Mouse (Mus musculus) forebrain, embryonic 15.5 days (tissue): Measurements from ENCODE around the gene Tspyl3. TPM values are rescaled to one million over a fixed set of nuclear protein-coding genes. Genes with fewer than 3 reads are reported as not detected.

Experiments used
- ATAC-seq: fragments of 200-750 bp; cut with Nextera tagmentation; replicated peaks from 2 replicates; pipeline ENCODE4 v1.8.0; 2017; ENCODE audit warnings: mild to moderate bottlenecking, moderate TSS enrichment, moderate library complexity
- H3K27ac ChIP-seq: fragments of 300-500 bp; sonication (generic); replicated peaks from 2 replicates; pipeline ENCODE4 v1.5.1; 2015; ENCODE audit warnings: mild to moderate bottlenecking, inconsistent platforms
- H3K27me3 ChIP-seq: fragments of 300-500 bp; sonication (generic); 2 replicates; pipeline ENCODE4 v1.6.1; 2015; ENCODE audit warnings: inconsistent platforms
- H3K36me3 ChIP-seq: fragments of 300-500 bp; sonication (generic); 2 replicates; pipeline ENCODE4 v1.6.1; 2015; ENCODE audit warnings: mild to moderate bottlenecking, inconsistent platforms
- H3K4me1 ChIP-seq: fragments of 300-500 bp; sonication (generic); 2 replicates; pipeline ENCODE4 v1.6.1; 2015; ENCODE audit warnings: inconsistent platforms
- H3K4me2 ChIP-seq: fragments of 300-500 bp; sonication (generic); replicated peaks from 2 replicates; pipeline ENCODE4 v1.6.1; 2015; ENCODE audit warnings: mild to moderate bottlenecking, inconsistent platforms
- H3K4me3 ChIP-seq: fragments of 300-500 bp; sonication (generic); 2 replicates; pipeline ENCODE4 v1.5.1; 2015; ENCODE audit warnings: mild to moderate bottlenecking, inconsistent platforms
- H3K9ac ChIP-seq: fragments of 300-500 bp; sonication (generic); replicated peaks from 2 replicates; pipeline ENCODE4 v1.6.1; 2015; ENCODE audit warnings: mild to moderate bottlenecking, inconsistent platforms
- H3K9me3 ChIP-seq: fragments of 300-500 bp; sonication (generic); 2 replicates; pipeline ENCODE4 v1.6.1; 2016; ENCODE audit warnings: inconsistent platforms
- WGBS: fragments of 180-500 bp; shearing (Covaris S2); methylation state at CpG from one replicate; pipeline ENCODE4 v1.1.7; 2015; ENCODE audit warnings: mixed read lengths; 5-methylcytosine and 5-hydroxymethylcytosine counted together
- polyA plus RNA-seq: library from polyadenylated mRNA; unstranded; fragments of >200 nt; fragmentation: Nextera tagmentation; extraction: Ambion mirVana; gene quantifications from 2 replicates; pipeline ENCODE4 v1.2.1, GENCODE M21; 2015

Gene Tspyl3
- polyA plus RNA-seq, 1 experiment from 2014 or later, result 33.1 TPM

- Histone ChIP-seq H3K27ac (peak within 1 kb of the TSS; percentile 85), H3K4me1 (peaks cover 39% of the 10 kb centered on the region), H3K4me2 (peak within 1 kb of the TSS; percentile 84), H3K4me3 (peak within 1 kb of the TSS; percentile 92), H3K27me3 (no peaks in the 10 kb centered on the region), H3K36me3 (no peaks in the 10 kb centered on the region), H3K9me3 (no peaks in the 10 kb centered on the region), H3K9ac (peak within 1 kb of the TSS; percentile 92)
- WGBS, result under 1% methylated on average over 50 of the region's 72 CpGs
- ATAC-seq, result peak; percentile 99
Measured at GRCm38 (mm10) chr2:153241250-153242014, 16.2 kb upstream of the Tspyl3 start, which contains the start of the genes Plagl2 and Pofut1. TSS of gene Plagl2 (minus strand) at chr2:153241426. TSS of gene Pofut1 (plus strand) at chr2:153241533.

GRCm38 (mm10) chr2:153240701-153241235 lies 15.5 kb upstream of the Tspyl3 start:
- peak overlapping the region; percentile 84 for H3K4me2 ChIP-seq
- H3K27me3 ChIP-seq, result no peaks in the 10 kb centered on the region
- peaks cover 39% of the 10 kb centered on the region for H3K4me1 ChIP-seq
- H3K9ac ChIP-seq, result peak overlapping the region; percentile 92
- no peak; the same call in 1 of the 2 replicates for ATAC-seq
- WGBS, result under 1% methylated on average over 33 of the region's 33 CpGs
- H3K36me3 ChIP-seq, result peaks cover 3% of the 10 kb centered on the region
- H3K27ac ChIP-seq, result peak overlapping the region; percentile 85
- peak overlapping the region; percentile 92 for H3K4me3 ChIP-seq
- H3K9me3 ChIP-seq, result no peaks in the 10 kb centered on the region

- peak overlapping the region; percentile 92 for H3K9ac ChIP-seq
- peaks cover 39% of the 10 kb centered on the region for H3K4me1 ChIP-seq
- peak overlapping the region; percentile 84 for H3K4me2 ChIP-seq
- H3K4me3 ChIP-seq, result peak overlapping the region; percentile 92
- peak overlapping the region; percentile 27; the same call in 1 of the 2 replicates for H3K27ac ChIP-seq
- H3K36me3 ChIP-seq, result peaks cover 11% of the 10 kb centered on the region
- H3K9me3 ChIP-seq, result no peaks in the 10 kb centered on the region
- under 1% methylated on average over 22 of the region's 22 CpGs for WGBS
- no peak for ATAC-seq
- no peaks in the 10 kb centered on the region for H3K27me3 ChIP-seq
Measured at GRCm38 (mm10) chr2:153239860-153240480, 14.7 kb upstream of the Tspyl3 start.

GRCm38 (mm10) chr2:153239021-153239859 lies 14.0 kb upstream of the Tspyl3 start:
- H3K4me2 ChIP-seq, result peak overlapping the region; percentile 84
- H3K27me3 ChIP-seq, result no peaks in the 10 kb centered on the region
- peak overlapping the region; percentile 92 for H3K4me3 ChIP-seq
- H3K36me3 ChIP-seq, result peaks cover 18% of the 10 kb centered on the region
- peak overlapping the region; percentile 92 for H3K9ac ChIP-seq
- H3K4me1 ChIP-seq, result peaks cover 39% of the 10 kb centered on the region
- 0 out of 2 replicates have a peak overlapping the region, but pooled peaks have one; percentile 27 for H3K27ac ChIP-seq
- ATAC-seq, result no peak
- 42% methylated on average over 7 of the region's 7 CpGs for WGBS
- no peaks in the 10 kb centered on the region for H3K9me3 ChIP-seq

- no peak overlapping the region for H3K27ac ChIP-seq
- no peak for ATAC-seq
- peaks cover 24% of the 10 kb centered on the region for H3K36me3 ChIP-seq
- H3K27me3 ChIP-seq, result no peaks in the 10 kb centered on the region
- H3K4me1 ChIP-seq, result peaks cover 39% of the 10 kb centered on the region
- no peak overlapping the region for H3K4me3 ChIP-seq
- H3K4me2 ChIP-seq, result no peak overlapping the region
- WGBS, result 55% methylated on average over 2 of the region's 2 CpGs
- no peak overlapping the region for H3K9ac ChIP-seq
- H3K9me3 ChIP-seq, result no peaks in the 10 kb centered on the region
Measured at GRCm38 (mm10) chr2:153238406-153238805, 13.2 kb upstream of the Tspyl3 start.

- Histone ChIP-seq H3K36me3 (peaks cover 29% of the 10 kb centered on the region), H3K27ac (no peak overlapping the region), H3K4me2 (no peak overlapping the region), H3K4me1 (peaks cover 39% of the 10 kb centered on the region), H3K4me3 (no peak overlapping the region), H3K9me3 (no peaks in the 10 kb centered on the region), H3K27me3 (no peaks in the 10 kb centered on the region), H3K9ac (no peak overlapping the region)
- 66% methylated on average over 4 of the region's 4 CpGs for WGBS
- ATAC-seq, result no peak
Measured at GRCm38 (mm10) chr2:153237891-153238290, 12.7 kb upstream of the Tspyl3 start.

GRCm38 (mm10) chr2:153237193-153237592 lies 12.0 kb upstream of the Tspyl3 start:
- Histone ChIP-seq H3K9me3 (no peaks in the 10 kb centered on the region), H3K4me1 (peaks cover 33% of the 10 kb centered on the region), H3K36me3 (peaks cover 33% of the 10 kb centered on the region), H3K9ac (no peak overlapping the region), H3K4me2 (no peak overlapping the region), H3K27me3 (no peaks in the 10 kb centered on the region), H3K4me3 (no peak overlapping the region), H3K27ac (no peak overlapping the region)
- ATAC-seq, result no peak
- 69% methylated on average over 4 of the region's 4 CpGs for WGBS

GRCm38 (mm10) chr2:153228523-153228922 lies 3.3 kb upstream of the Tspyl3 start:
- H3K9me3 ChIP-seq, result no peaks in the 10 kb centered on the region
- H3K27me3 ChIP-seq, result no peaks in the 10 kb centered on the region
- no peak for ATAC-seq
- H3K4me3 ChIP-seq, result no peak overlapping the region
- H3K27ac ChIP-seq, result no peak overlapping the region
- no peak overlapping the region for H3K4me2 ChIP-seq
- H3K9ac ChIP-seq, result no peak overlapping the region
- peaks cover 55% of the 10 kb centered on the region for H3K36me3 ChIP-seq
- 82% methylated on average over 5 of the region's 5 CpGs for WGBS
- peaks cover 12% of the 10 kb centered on the region for H3K4me1 ChIP-seq

- peaks cover 49% of the 10 kb centered on the region for H3K36me3 ChIP-seq
- 98% methylated on average over 4 of the region's 4 CpGs for WGBS
- no peak for ATAC-seq
Measured at GRCm38 (mm10) chr2:153227959-153228358, 2.7 kb upstream of the Tspyl3 start.

GRCm38 (mm10) chr2:153225595-153225953 lies 333 bp upstream of the Tspyl3 start:
- Histone ChIP-seq H3K9ac (peak overlapping the region; percentile 86; the same call in 1 of the 2 replicates), H3K27me3 (no peaks in the 10 kb centered on the region), H3K27ac (peak overlapping the region; percentile 87), H3K4me2 (peak overlapping the region; percentile 71), H3K9me3 (no peaks in the 10 kb centered on the region), H3K36me3 (peaks cover 31% of the 10 kb centered on the region), H3K4me1 (peaks cover 12% of the 10 kb centered on the region), H3K4me3 (peak overlapping the region; percentile 68)
- ATAC-seq, result no peak; the same call in 1 of the 2 replicates
- 6% methylated on average over 3 of the region's 3 CpGs for WGBS

More at GRCm38 (mm10) chr2:153227959-153228358, 2.7 kb upstream of the Tspyl3 start:
- Histone ChIP-seq H3K4me1 (peaks cover 12% of the 10 kb centered on the region), H3K4me2 (no peak overlapping the region), H3K4me3 (no peak overlapping the region), H3K9ac (no peak overlapping the region), H3K9me3 (no peaks in the 10 kb centered on the region), H3K27me3 (no peaks in the 10 kb centered on the region), H3K27ac (no peak overlapping the region)

GRCm38 (mm10) chr2:153222566-153222965 lies 2.7 kb downstream of the Tspyl3 start:
- Histone ChIP-seq H3K36me3 (peaks cover 5% of the 10 kb centered on the region; the same call in 1 of the 2 replicates), H3K9ac (no peak overlapping the region), H3K27me3 (no peaks in the 10 kb centered on the region), H3K27ac (no peak overlapping the region), H3K4me2 (no peak overlapping the region), H3K4me3 (no peak overlapping the region), H3K9me3 (no peaks in the 10 kb centered on the region), H3K4me1 (peaks cover 12% of the 10 kb centered on the region)
- WGBS, result 94% methylated on average over 2 of the region's 2 CpGs
- no peak for ATAC-seq
